Mouse (Mus musculus): ENCODE data around the gene Add2.

- no peak for TF ChIP-seq CTCF (IDR thresholded peaks at IDR 0.05; ENCODE audit: control insufficient read depth, insufficient read depth, low read length)
- TF ChIP-seq POLR2A (IDR thresholded peaks at IDR 0.05; ENCODE audit: borderline replicate concordance, control insufficient read depth, low read depth, low read length): no peak
These were observed 11.6 kb upstream of the Add2 start for GRCm38 (mm10) chr6:86016793-86017350.
